Mouse (Mus musculus) liver, embryonic 14.5 days (tissue): ENCODE measurements around the gene Mei4.

ENCODE experiments used
- CTCF ChIP-seq: IDR thresholded peaks from 2 replicates; pipeline ENCODE4 v1.5.1; 2016; ENCODE audit warnings: antibody characterized with exemption, low read depth, control low read depth
- EP300 ChIP-seq: IDR thresholded peaks from 2 replicates; pipeline ENCODE4 v1.6.1; 2016; ENCODE audit warnings: antibody characterized with exemption, low read depth

- no peak for TF ChIP-seq EP300
- TF ChIP-seq CTCF = no peak
Observed at GRCm38 (mm10) chr9:81945624-81946023, 82.2 kb downstream of the Mei4 start.
